Mouse (Mus musculus): ENCODE measurements at regions not wholly inside any gene's neighbourhood (a gene's known extent, or its start where the extent isn't known, plus 50 kb on each side); places are given as distances from the start of the nearest gene placed in this dataset.

DNA sequence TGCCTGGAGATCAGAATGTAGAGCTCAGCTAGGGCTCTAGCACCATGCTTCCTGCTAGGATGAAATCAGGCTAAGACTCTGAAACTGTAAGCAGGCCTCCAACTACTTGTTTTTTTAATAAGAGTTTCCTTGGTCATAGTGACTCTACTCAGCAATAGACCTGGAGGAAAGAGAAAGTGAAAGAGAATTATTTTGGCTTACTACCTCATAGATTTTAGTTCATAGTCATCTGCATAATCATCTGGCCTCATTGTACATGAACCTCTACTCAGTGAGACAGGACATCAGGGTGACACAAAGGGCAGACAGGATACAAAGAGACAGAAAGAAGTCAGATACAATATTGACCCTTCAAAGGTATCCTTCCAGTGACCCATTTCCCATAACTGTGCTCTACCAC is 156.3 kb upstream of the Klf6 start:
- Histone ChIP-seq H3K9me3 (ENCODE audit: control insufficient read depth, insufficient read depth, low read depth, low read length) (no peaks in the 10 kb centered on the region), H3K9ac (ENCODE audit: insufficient read depth, low read depth, low read length, poor library complexity, severe bottlenecking) (no peak overlapping the region), H3K27ac (ENCODE audit: insufficient read depth, low read depth, low read length, poor library complexity, severe bottlenecking) (no peak overlapping the region), H3K4me3 (ENCODE audit: insufficient read depth in 1 of 2, low read depth in 1 of 2, low read length in 2 of 2, poor library complexity in 1 of 2, severe bottlenecking in 1 of 2) (no peak overlapping the region), H3K4me1 (ENCODE audit: control insufficient read depth in 2 of 2, insufficient read depth in 2 of 2, low read length in 2 of 2, poor library complexity in 1 of 2) (peaks cover 0 to 7% of the 10 kb centered on the region in 2 experiments; a peak in 1 of 4 replicates), H3K36me3 (ENCODE audit: control insufficient read depth, insufficient read depth, low read length, poor library complexity, severe bottlenecking) (peaks cover 3% of the 10 kb centered on the region; the same call in 1 of the 2 replicates)
- in situ Hi-C loops (cut with MboI; ENCODE audit: low sequenced_read_pairs in 2 of 2, unreplicated experiment in 2 of 2): no loop called here
- TF ChIP-seq MAFK (IDR thresholded peaks at IDR 0.05; ENCODE audit: insufficient read depth, low read depth, low read length): no peak
- TF ChIP-seq ZC3H11A (IDR thresholded peaks at IDR 0.05; ENCODE audit: borderline replicate concordance, low read depth, low read length): no peak
- TF ChIP-seq HCFC1 (IDR thresholded peaks at IDR 0.05; ENCODE audit: borderline replicate concordance, insufficient read depth, low read length): no peak
- TF ChIP-seq CHD2 (IDR thresholded peaks at IDR 0.05; ENCODE audit: low read depth, low read length): no peak
- no peak for TF ChIP-seq ZNF384 (IDR thresholded peaks at IDR 0.05; ENCODE audit: low read depth, low read length)
- DNase-seq (ENCODE audit: low read depth, low spot score): no peak

DNA sequence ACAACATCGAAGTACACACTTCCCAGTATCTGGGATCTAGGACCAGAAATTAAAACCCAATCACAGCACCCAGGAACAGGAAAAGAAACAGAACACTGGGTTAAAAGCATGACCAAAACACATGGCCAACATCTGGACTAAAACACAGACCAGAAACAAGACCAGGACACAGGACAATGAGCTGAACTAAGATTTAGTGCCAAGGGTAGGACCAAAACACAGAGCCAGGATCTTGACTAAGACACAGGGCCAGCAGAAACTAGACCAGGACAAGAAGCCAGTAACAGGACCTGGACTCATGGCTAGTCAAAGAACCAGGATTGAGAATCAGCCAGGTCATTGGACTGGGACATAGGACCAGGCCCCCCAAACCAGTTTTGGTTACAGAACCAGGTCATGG is 149.6 kb upstream of the Klf6 start:
- DNase-seq (ENCODE audit: low read depth, low spot score): no peak
- Histone ChIP-seq H3K9me3 (ENCODE audit: control insufficient read depth, insufficient read depth, low read depth, low read length) (no peaks in the 10 kb centered on the region), H3K27ac (ENCODE audit: insufficient read depth, low read depth, low read length, poor library complexity, severe bottlenecking) (no peak overlapping the region), H3K36me3 (ENCODE audit: control insufficient read depth, insufficient read depth, low read length, poor library complexity, severe bottlenecking) (no peaks in the 10 kb centered on the region), H3K4me3 (ENCODE audit: insufficient read depth in 1 of 2, low read depth in 1 of 2, low read length in 2 of 2, poor library complexity in 1 of 2, severe bottlenecking in 1 of 2) (no peak overlapping the region), H3K9ac (ENCODE audit: insufficient read depth, low read depth, low read length, poor library complexity, severe bottlenecking) (no peak overlapping the region), H3K4me1 (ENCODE audit: control insufficient read depth in 2 of 2, insufficient read depth in 2 of 2, low read length in 2 of 2, poor library complexity in 1 of 2) (no peaks in the 10 kb centered on the region)
- in situ Hi-C loops (cut with MboI; ENCODE audit: low sequenced_read_pairs in 2 of 2, unreplicated experiment in 2 of 2): no loop called here
- TF ChIP-seq MAFK (IDR thresholded peaks at IDR 0.05; ENCODE audit: insufficient read depth, low read depth, low read length) (no peak), HCFC1 (IDR thresholded peaks at IDR 0.05; ENCODE audit: borderline replicate concordance, insufficient read depth, low read length) (no peak), ZC3H11A (IDR thresholded peaks at IDR 0.05; ENCODE audit: borderline replicate concordance, low read depth, low read length) (no peak), CHD2 (IDR thresholded peaks at IDR 0.05; ENCODE audit: low read depth, low read length) (no peak), ZNF384 (IDR thresholded peaks at IDR 0.05; ENCODE audit: low read depth, low read length) (no peak)

DNA sequence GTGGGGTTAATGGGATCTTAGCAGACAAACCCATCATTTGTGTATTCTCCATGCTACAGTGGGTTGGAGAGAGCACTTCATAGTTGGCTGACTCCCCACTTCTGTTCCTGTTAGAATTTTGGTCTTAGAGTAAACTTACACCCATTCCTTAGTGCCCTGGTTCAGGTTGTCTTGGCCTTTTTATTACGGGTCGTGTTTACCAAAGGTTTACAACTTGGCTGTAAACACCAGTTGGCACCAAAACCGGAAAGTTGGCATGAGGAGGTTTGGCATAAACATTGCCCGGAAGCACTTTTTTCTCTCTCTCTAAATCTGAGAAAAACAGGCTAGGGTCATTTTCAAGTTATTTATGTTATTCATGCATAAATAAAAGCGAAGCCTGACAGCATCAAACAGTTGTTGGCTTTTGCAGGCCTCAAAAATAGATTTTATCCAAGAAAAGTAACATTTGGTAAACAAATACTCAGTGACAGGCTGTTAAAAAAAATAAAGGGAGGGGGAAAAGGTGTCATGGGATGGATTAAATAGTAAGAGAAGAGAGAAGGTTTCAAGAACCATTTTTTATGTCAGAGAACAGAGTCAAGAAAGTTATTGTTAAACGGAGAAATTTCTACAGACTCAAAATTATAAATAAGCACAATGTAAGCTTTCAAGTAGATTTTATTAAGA is 148.0 kb upstream of the Klf6 start:
- Histone ChIP-seq H3K27ac (ENCODE audit: insufficient read depth, low read depth, low read length, poor library complexity, severe bottlenecking) (no peak overlapping the region), H3K36me3 (ENCODE audit: control insufficient read depth, insufficient read depth, low read length, poor library complexity, severe bottlenecking) (no peaks in the 10 kb centered on the region), H3K9me3 (ENCODE audit: control insufficient read depth, insufficient read depth, low read depth, low read length) (no peaks in the 10 kb centered on the region), H3K4me3 (ENCODE audit: insufficient read depth in 1 of 2, low read depth in 1 of 2, low read length in 2 of 2, poor library complexity in 1 of 2, severe bottlenecking in 1 of 2) (no peak overlapping the region), H3K4me1 (ENCODE audit: control insufficient read depth in 2 of 2, insufficient read depth in 2 of 2, low read length in 2 of 2, poor library complexity in 1 of 2) (no peaks in the 10 kb centered on the region), H3K9ac (ENCODE audit: insufficient read depth, low read depth, low read length, poor library complexity, severe bottlenecking) (no peak overlapping the region)
- in situ Hi-C loops (cut with MboI; ENCODE audit: low sequenced_read_pairs in 2 of 2, unreplicated experiment in 2 of 2): no loop called here
- no peak for DNase-seq (ENCODE audit: low read depth, low spot score)
- no peak for TF ChIP-seq ZNF384 (IDR thresholded peaks at IDR 0.05; ENCODE audit: low read depth, low read length)
- no peak for TF ChIP-seq ZC3H11A (IDR thresholded peaks at IDR 0.05; ENCODE audit: borderline replicate concordance, low read depth, low read length)
- TF ChIP-seq HCFC1 (IDR thresholded peaks at IDR 0.05; ENCODE audit: borderline replicate concordance, insufficient read depth, low read length): no peak

DNA sequence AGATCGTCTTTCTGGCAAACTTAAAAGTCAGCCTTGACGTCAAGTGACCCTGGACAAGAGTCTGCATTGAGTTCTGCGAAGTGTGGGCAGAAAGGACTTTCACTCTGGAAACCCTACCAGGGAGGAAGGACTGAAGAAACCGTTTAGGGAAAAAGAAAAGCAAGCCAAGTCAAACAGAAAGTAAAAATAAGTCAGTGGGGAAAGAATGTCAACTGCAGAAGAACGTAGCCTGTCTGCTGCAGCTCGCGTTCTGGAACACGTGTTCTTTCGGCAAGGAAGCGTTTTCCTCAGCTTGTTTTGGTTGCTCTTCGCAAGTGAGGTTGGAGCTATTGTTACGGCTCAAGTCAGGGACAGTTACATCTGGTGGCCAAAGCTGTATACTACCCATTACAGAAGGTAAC is 147.1 kb upstream of the Klf6 start:
- no peak overlapping the region for H3K4me3 ChIP-seq (ENCODE audit: insufficient read depth in 1 of 2, low read depth in 1 of 2, low read length in 2 of 2, poor library complexity in 1 of 2, severe bottlenecking in 1 of 2)
- H3K36me3 ChIP-seq (ENCODE audit: control insufficient read depth, insufficient read depth, low read length, poor library complexity, severe bottlenecking): no peaks in the 10 kb centered on the region
- DNase-seq (ENCODE audit: low read depth, low spot score): no peak
- H3K9me3 ChIP-seq (ENCODE audit: control insufficient read depth, insufficient read depth, low read depth, low read length): no peaks in the 10 kb centered on the region
- TF ChIP-seq MAFK (IDR thresholded peaks at IDR 0.05; ENCODE audit: insufficient read depth, low read depth, low read length): no peak
- no peak for TF ChIP-seq HCFC1 (IDR thresholded peaks at IDR 0.05; ENCODE audit: borderline replicate concordance, insufficient read depth, low read length)
- no peak for TF ChIP-seq ZNF384 (IDR thresholded peaks at IDR 0.05; ENCODE audit: low read depth, low read length)
- TF ChIP-seq ZC3H11A (IDR thresholded peaks at IDR 0.05; ENCODE audit: borderline replicate concordance, low read depth, low read length): no peak
- no peak for TF ChIP-seq CHD2 (IDR thresholded peaks at IDR 0.05; ENCODE audit: low read depth, low read length)
- H3K4me1 ChIP-seq (ENCODE audit: control insufficient read depth in 2 of 2, insufficient read depth in 2 of 2, low read length in 2 of 2, poor library complexity in 1 of 2): no peaks in the 10 kb centered on the region
- H3K27ac ChIP-seq (ENCODE audit: insufficient read depth, low read depth, low read length, poor library complexity, severe bottlenecking): no peak overlapping the region
- in situ Hi-C loops (cut with MboI; ENCODE audit: low sequenced_read_pairs in 2 of 2, unreplicated experiment in 2 of 2): no loop called here
- no peak overlapping the region for H3K9ac ChIP-seq (ENCODE audit: insufficient read depth, low read depth, low read length, poor library complexity, severe bottlenecking)

- TF ChIP-seq HCFC1 (IDR thresholded peaks at IDR 0.05; ENCODE audit: borderline replicate concordance, insufficient read depth, low read length) (no peak), CHD2 (IDR thresholded peaks at IDR 0.05; ENCODE audit: low read depth, low read length) (no peak), MAFK (IDR thresholded peaks at IDR 0.05; ENCODE audit: insufficient read depth, low read depth, low read length) (no peak), ZNF384 (IDR thresholded peaks at IDR 0.05; ENCODE audit: low read depth, low read length) (no peak), ZC3H11A (IDR thresholded peaks at IDR 0.05; ENCODE audit: borderline replicate concordance, low read depth, low read length) (no peak)
- Histone ChIP-seq H3K27ac (ENCODE audit: insufficient read depth, low read depth, low read length, poor library complexity, severe bottlenecking) (no peak overlapping the region), H3K4me1 (ENCODE audit: control insufficient read depth in 2 of 2, insufficient read depth in 2 of 2, low read length in 2 of 2, poor library complexity in 1 of 2) (no peaks in the 10 kb centered on the region), H3K9me3 (ENCODE audit: control insufficient read depth, insufficient read depth, low read depth, low read length) (no peaks in the 10 kb centered on the region), H3K4me3 (ENCODE audit: insufficient read depth in 1 of 2, low read depth in 1 of 2, low read length in 2 of 2, poor library complexity in 1 of 2, severe bottlenecking in 1 of 2) (no peak overlapping the region), H3K9ac (ENCODE audit: insufficient read depth, low read depth, low read length, poor library complexity, severe bottlenecking) (no peak overlapping the region), H3K36me3 (ENCODE audit: control insufficient read depth, insufficient read depth, low read length, poor library complexity, severe bottlenecking) (no peaks in the 10 kb centered on the region)
- in situ Hi-C loops (cut with MboI; ENCODE audit: low sequenced_read_pairs in 2 of 2, unreplicated experiment in 2 of 2): no loop called here
- DNase-seq (ENCODE audit: low read depth, low spot score): no peak
These were observed 146.5 kb upstream of the Klf6 start for GRCm38 (mm10) chr13:5714793-5715192.

All from ES-E14 (cell line).